Mouse (Mus musculus): ENCODE results near the gene Scoc.

DNA sequence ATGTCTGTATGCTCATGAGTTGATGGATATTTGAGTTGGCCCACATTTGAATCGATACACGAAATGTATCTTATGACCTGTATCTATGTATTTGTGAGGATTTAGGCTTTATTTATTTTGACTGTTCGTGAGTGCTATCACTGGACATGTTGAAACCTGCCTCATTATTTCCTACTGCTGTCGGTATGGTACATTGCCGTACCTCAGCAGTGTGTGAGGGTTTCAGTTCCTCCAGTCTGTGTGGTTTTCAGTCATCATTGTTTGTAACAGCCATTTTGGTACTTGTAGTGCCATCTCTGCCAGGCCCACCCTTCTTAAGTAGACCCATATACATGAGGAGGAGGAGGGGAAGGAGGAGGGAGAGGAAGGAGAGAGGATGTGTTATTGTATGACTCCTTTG is 63.9 kb downstream of the Scoc start:
- TF ChIP-seq TAL1 (IDR thresholded peaks at IDR 0.05; ENCODE audit: low read length) = no peak
- no peak for TF ChIP-seq GATA1 (IDR thresholded peaks at IDR 0.05; ENCODE audit: low read length)
